Mouse (Mus musculus) midbrain, embryonic 16.5 days (tissue): ENCODE data around the gene Babam1. TPM values are rescaled to one million over a fixed set of nuclear protein-coding genes. Genes with fewer than 3 reads are reported as not detected.
"Not testable (repeated sequence)": the region's sequence is repeated elsewhere in the genome, so short reads cannot be mapped to it uniquely, and the experiment has no call there.

ENCODE experiments used
- ATAC-seq: fragments of 200-750 bp; cut with Nextera tagmentation; 2 replicates; pipeline ENCODE4 v1.8.0; 2017; ENCODE audit warnings: moderate TSS enrichment
- H3K27ac ChIP-seq: fragments of 300-500 bp; sonication (generic); 2 replicates; pipeline ENCODE4 v1.5.1; 2014; ENCODE audit warnings: mild to moderate bottlenecking, low read length, mixed read lengths
- H3K27me3 ChIP-seq: fragments of 300-500 bp; sonication (generic); 2 replicates; pipeline ENCODE4 v1.6.1; 2014; ENCODE audit warnings: low read depth, low read length, mixed read lengths; ENCODE audit not compliant: control insufficient read depth, insufficient read depth
- H3K36me3 ChIP-seq: fragments of 300-500 bp; sonication (generic); 2 replicates; pipeline ENCODE4 v1.6.1; 2014; ENCODE audit warnings: mild to moderate bottlenecking, low read length, moderate library complexity, mixed read lengths; ENCODE audit not compliant: control insufficient read depth, insufficient read depth
- H3K4me1 ChIP-seq: fragments of 300-500 bp; sonication (generic); 2 replicates; pipeline ENCODE4 v1.6.1; 2014; ENCODE audit warnings: mild to moderate bottlenecking, low read length, mixed read lengths; ENCODE audit not compliant: control insufficient read depth, insufficient read depth
- H3K4me2 ChIP-seq: fragments of 300-500 bp; sonication (generic); 2 replicates; pipeline ENCODE4 v1.6.1; 2014; ENCODE audit warnings: mild to moderate bottlenecking, low read length, mixed read lengths
- H3K4me3 ChIP-seq: fragments of 300-500 bp; sonication (generic); 2 replicates; pipeline ENCODE4 v1.5.1; 2014; ENCODE audit warnings: low read depth, mild to moderate bottlenecking, low read length, moderate library complexity, mixed read lengths
- H3K9ac ChIP-seq: fragments of 300-500 bp; sonication (generic); 2 replicates; pipeline ENCODE4 v1.6.1; 2014; ENCODE audit warnings: low read depth, low read length, mixed read lengths
- H3K9me3 ChIP-seq: fragments of 300-500 bp; sonication (generic); replicated peaks from 2 replicates; pipeline ENCODE4 v1.6.1; 2014; ENCODE audit warnings: mild to moderate bottlenecking, low read length, mixed read lengths; ENCODE audit not compliant: control insufficient read depth, poor library complexity, severe bottlenecking
- WGBS: fragments of 180-500 bp; shearing (Covaris S2); extraction: QIAGEN DNeasy Blood & Tissue Kit; methylation state at CpG from one replicate; pipeline ENCODE4 v1.1.7; 2014; 5-methylcytosine and 5-hydroxymethylcytosine counted together
- polyA plus RNA-seq: library from polyadenylated mRNA; unstranded; fragments of >200 nt; fragmentation: Nextera tagmentation; extraction: Ambion mirVana; gene quantifications from 2 replicates; pipeline ENCODE4 v1.2.1, GENCODE M21; 2015

Gene Babam1
- polyA plus RNA-seq, 1 experiment from 2014 or later, result 89.8 TPM

DNA sequence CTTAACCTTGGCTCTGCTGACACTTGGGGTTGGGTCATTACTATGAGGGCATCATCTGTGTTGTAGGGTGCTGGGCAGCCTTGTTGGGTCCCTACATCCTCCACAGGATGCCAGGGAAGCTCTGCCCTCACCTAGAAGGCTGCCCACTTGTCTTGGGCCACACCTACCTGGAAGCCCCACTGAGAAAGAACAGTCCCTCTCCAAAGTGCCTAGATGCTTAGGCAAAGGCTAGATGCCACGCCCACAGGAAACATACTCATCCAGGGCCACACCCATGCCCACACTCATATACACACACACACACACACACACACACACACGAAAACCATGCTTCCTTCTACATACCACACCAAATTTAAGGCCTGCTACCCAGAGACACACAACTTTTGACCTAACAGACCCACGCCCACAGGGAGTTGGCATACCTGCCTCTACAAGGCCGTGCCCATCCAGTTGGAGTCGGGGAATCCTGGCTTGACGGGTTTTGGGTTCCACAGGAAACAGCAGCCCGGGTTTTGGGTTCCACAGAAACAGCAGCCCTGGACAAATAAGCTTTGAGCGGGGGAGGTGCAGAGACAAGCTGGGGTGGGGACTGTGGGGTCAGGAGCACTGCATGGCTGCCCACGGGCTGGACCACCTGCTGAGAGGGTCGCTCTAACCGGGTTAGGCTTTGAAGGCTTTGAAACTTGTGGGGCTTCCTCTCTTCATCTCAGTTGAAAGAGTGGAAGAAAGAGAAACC lies 15.0 kb downstream of the Babam1 start:
- ATAC-seq, result no peak
- Histone ChIP-seq H3K9me3 (no peaks in the 10 kb centered on the region), H3K27ac (no peak overlapping the region), H3K36me3 (no peaks in the 10 kb centered on the region), H3K4me2 (no peak overlapping the region), H3K9ac (no peak overlapping the region), H3K27me3 (no peaks in the 10 kb centered on the region), H3K4me1 (peaks cover 2% of the 10 kb centered on the region; the same call in 1 of the 2 replicates), H3K4me3 (no peak overlapping the region)
- WGBS, result 50% methylated on average over 11 of the region's 11 CpGs

DNA sequence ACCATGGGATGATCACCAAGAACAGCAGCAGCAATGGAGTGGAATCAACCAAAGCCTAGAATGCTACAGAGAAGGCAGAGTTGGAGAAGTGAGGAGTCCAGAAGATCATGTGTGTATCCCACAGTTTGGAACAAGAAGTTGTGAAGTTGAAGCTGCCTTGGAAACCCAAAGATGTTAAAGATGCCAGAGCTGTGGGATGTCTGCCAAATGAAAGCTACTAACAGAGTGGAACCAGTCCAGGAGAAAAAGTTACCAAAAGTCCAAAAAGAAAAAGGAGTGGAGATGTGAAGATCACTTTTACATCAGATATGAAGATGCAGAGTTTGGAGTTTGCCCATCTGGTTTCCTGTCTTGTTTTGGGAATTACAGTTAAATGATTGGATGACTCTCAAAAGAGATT lies 25.5 kb downstream of the Babam1 start:
- Histone ChIP-seq H3K9me3 (no peaks in the 10 kb centered on the region), H3K4me1 (no peaks in the 10 kb centered on the region), H3K27me3 (no peaks in the 10 kb centered on the region), H3K9ac (no peak overlapping the region), H3K4me3 (no peak overlapping the region), H3K4me2 (no peak overlapping the region), H3K36me3 (no peaks in the 10 kb centered on the region), H3K27ac (no peak overlapping the region)
- no peak for ATAC-seq

DNA sequence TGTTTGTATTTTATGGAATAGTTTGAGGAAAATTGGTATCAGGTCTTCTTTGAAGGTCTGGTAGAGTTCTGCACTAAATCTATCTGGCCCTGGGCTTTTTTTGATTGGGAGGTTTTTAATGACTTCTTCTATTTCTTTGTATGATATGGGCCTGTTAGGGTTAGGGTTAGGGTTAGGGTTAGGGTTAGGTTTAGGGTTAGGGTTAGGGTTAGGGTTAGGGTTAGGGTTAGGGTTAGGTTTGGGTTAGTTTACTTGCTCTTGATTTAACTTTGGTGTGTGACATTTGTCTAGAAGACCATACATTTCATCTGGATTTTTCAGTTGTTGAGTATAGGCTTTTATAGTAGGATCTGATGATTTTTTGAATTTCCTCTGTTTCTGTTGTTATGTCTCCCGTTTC lies 36.3 kb downstream of the Babam1 start:
- H3K27ac ChIP-seq, H3K27me3 ChIP-seq, H3K4me2 ChIP-seq, H3K9me3 ChIP-seq, H3K4me3 ChIP-seq, H3K9ac ChIP-seq, ATAC-seq, H3K36me3 ChIP-seq, H3K4me1 ChIP-seq: not testable (repeated sequence)
- WGBS, result 84% methylated on average over 1 of the region's 1 CpGs

DNA sequence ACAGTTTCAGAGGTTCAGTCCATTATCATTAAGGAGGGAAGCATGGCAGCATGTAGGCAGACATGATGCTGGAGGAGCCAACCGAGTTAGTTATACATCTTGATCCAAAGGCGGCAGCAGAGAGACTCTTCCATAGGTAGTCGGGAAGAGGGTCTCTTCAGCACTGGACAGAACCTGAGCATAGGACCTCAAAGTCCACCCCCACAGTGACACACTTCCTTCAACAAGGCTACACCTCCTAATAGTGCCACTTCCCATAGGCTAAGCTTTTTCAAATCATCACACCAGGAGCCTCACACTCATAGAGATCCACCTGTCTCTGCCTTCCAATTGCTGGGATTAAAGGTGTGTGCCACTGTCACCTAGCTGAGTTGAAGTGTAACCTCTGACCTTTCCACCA lies 40.4 kb downstream of the Babam1 start:
- Histone ChIP-seq H3K36me3 (no peaks in the 10 kb centered on the region), H3K4me3 (no peak overlapping the region), H3K4me1 (no peaks in the 10 kb centered on the region), H3K27ac (no peak overlapping the region), H3K9me3 (no peaks in the 10 kb centered on the region), H3K4me2 (no peak overlapping the region), H3K9ac (no peak overlapping the region), H3K27me3 (no peaks in the 10 kb centered on the region; the same call in 1 of the 2 replicates)
- ATAC-seq, result no peak
- WGBS, result 57% methylated on average over 3 of the region's 3 CpGs

DNA sequence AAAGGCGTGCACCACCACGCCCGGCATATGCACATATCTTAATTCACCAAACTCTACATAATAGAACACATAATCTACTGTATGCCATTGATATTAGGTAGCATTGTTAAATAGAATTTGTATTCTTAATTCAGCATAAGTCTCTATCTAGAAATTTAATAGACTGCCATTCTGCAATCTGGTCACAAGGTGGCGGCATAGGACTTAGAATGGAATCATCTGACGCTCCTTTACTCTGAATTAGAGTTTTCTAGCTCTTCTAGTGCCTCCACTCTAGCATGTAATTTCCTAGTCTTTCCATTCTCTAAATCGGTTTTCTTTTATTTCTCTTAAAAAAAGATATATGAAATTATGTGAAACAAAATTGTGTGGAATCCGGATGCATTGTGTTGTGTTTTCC lies 44.7 kb downstream of the Babam1 start:
- Histone ChIP-seq H3K9me3 (no peaks in the 10 kb centered on the region), H3K9ac (no peak overlapping the region), H3K4me3 (no peak overlapping the region), H3K4me1 (no peaks in the 10 kb centered on the region), H3K27me3 (no peaks in the 10 kb centered on the region; the same call in 1 of the 2 replicates), H3K4me2 (no peak overlapping the region), H3K27ac (no peak overlapping the region), H3K36me3 (no peaks in the 10 kb centered on the region)
- no peak for ATAC-seq
- WGBS, result under 1% methylated on average over 7 of the region's 7 CpGs

DNA sequence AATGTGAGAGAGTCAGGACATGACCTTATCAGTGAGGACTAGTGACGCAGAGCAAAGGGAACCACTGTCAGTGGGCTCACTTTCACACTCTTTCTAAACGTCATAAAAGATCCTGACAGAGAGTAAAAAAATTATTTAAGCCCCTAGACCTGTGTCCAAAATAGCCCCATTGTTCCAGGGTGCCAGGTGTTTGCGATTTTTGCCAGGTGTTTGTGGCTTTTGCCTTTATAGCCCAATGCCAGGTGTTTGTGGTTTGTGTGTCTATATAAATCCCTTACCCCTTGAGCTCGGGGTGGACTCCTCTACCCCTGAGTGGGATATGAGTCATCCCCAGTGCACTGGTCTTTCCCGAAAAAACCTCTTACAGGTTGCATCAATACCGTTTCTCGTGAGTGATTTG lies 48.4 kb downstream of the Babam1 start:
- H3K27ac ChIP-seq, result no peak overlapping the region
- no peak overlapping the region for H3K9ac ChIP-seq
- 89% methylated on average over 7 of the region's 7 CpGs for WGBS
- no peak overlapping the region for H3K4me2 ChIP-seq
- ATAC-seq, result no peak
- H3K27me3 ChIP-seq, result no peaks in the 10 kb centered on the region; the same call in 1 of the 2 replicates
- no peaks in the 10 kb centered on the region for H3K36me3 ChIP-seq
- no peaks in the 10 kb centered on the region for H3K9me3 ChIP-seq
- H3K4me1 ChIP-seq, result no peaks in the 10 kb centered on the region
- no peak overlapping the region for H3K4me3 ChIP-seq

DNA sequence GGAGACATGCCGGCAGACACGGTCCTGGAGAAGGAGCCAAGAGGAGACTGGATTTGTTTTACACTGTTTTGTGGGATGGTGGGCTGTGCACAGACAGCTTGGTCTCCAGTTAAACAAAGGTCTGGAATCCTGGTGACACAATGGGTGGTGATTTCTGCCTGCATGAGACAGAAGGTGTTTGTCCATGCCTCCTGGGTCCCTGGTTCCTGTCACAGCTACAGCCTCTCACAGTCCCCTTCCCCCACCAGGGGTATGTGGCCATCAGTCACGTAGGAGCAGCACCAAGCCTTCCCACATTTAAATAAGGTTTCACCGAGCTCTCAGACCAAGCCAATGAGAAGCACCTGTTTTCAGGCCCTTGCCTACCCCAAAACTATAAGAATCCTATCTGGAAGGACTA lies 54.7 kb downstream of the Babam1 start:
- H3K27me3 ChIP-seq, result no peaks in the 10 kb centered on the region
- H3K4me3 ChIP-seq, result no peak overlapping the region

DNA sequence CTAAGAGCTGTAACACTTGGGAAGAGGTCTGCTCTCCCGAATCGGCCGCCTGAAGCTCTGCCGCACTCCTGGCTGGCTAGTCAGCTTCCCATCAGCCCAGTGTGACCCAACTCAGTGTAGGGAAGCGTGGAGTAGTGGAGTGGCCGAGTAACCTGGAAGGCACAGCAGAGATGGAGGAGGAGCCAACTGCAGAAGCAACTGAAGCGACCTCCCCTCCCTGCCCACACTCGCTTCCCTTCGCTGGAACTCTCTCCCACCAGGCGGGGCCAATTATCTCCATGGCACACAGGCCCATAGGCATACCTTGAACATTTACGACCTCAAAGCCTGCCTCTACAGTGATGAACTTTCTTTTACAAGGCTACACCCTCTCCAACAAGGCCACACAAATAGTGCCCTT lies 55.1 kb downstream of the Babam1 start:
- no peak for ATAC-seq
- no peaks in the 10 kb centered on the region for H3K27me3 ChIP-seq
- H3K4me2 ChIP-seq, result no peak overlapping the region
- no peak overlapping the region for H3K4me3 ChIP-seq
- peaks cover 3% of the 10 kb centered on the region; the same call in 1 of the 2 replicates for H3K36me3 ChIP-seq
- WGBS, result 51% methylated on average over 11 of the region's 11 CpGs
- H3K27ac ChIP-seq, result no peak overlapping the region
- no peaks in the 10 kb centered on the region for H3K4me1 ChIP-seq
- H3K9me3 ChIP-seq, result no peaks in the 10 kb centered on the region; the same call in 1 of the 2 replicates
- no peak overlapping the region for H3K9ac ChIP-seq

More for the DNA sequence above, 54.7 kb downstream of the Babam1 start:
- no peaks in the 10 kb centered on the region for H3K36me3 ChIP-seq
- no peaks in the 10 kb centered on the region for H3K4me1 ChIP-seq
- no peak overlapping the region for H3K27ac ChIP-seq
- no peak overlapping the region for H3K4me2 ChIP-seq
- no peak overlapping the region for H3K9ac ChIP-seq
- ATAC-seq, result no peak
- WGBS, result 64% methylated on average over 4 of the region's 4 CpGs
- H3K9me3 ChIP-seq, result no peaks in the 10 kb centered on the region; the same call in 1 of the 2 replicates

DNA sequence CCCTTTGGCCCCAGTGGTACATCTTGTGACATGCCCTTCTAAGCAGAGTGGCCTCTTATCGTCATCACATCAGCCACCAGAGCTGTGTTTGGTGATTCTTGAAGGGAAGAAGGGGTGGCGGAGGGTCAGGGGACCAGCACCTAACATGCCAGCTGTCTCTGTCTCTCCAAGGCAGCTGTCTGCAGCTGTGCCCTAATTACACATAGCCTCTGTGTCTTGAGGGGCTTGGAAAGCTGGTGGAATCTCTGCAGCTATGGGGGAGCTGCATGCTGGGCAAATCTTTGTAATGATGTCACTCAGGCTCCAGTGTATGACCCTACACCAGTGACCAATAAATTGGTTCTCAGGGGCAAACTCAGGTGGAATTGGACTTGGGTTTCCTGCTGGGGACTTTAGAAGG lies 56.0 kb downstream of the Babam1 start:
- Histone ChIP-seq H3K4me2 (no peak overlapping the region), H3K27ac (no peak overlapping the region), H3K27me3 (no peaks in the 10 kb centered on the region), H3K4me3 (no peak overlapping the region), H3K9me3 (no peaks in the 10 kb centered on the region; the same call in 1 of the 2 replicates), H3K4me1 (no peaks in the 10 kb centered on the region), H3K9ac (no peak overlapping the region), H3K36me3 (peaks cover 6% of the 10 kb centered on the region; the same call in 1 of the 2 replicates)
- WGBS, result 84% methylated on average over 2 of the region's 2 CpGs
- no peak for ATAC-seq
